Mouse (Mus musculus): ENCODE data around the gene St13. TPM values are rescaled to one million over a fixed set of nuclear protein-coding genes. Genes with fewer than 3 reads are reported as not detected.

St13 gene
- total RNA-seq (2021): 100 to 1,000 TPM; 122 TPM
- long read RNA-seq, experiment 1, transcript St13-205 (12 exons, 3,346 nt): major isoform, 63 of 77 reads
- long read RNA-seq, experiment 1, partial matches to known transcripts: 10 of 77 reads
- long read RNA-seq, experiment 1, other reads (novel, unspliced or antisense): 4 of 77 reads
- long read RNA-seq, experiment 2, transcript St13-205 (12 exons, 3,346 nt): major isoform, 30 of 39 reads
- long read RNA-seq, experiment 2, partial matches to known transcripts: 5 of 39 reads
- long read RNA-seq, experiment 2, other reads (novel, unspliced or antisense): 4 of 39 reads

DNA sequence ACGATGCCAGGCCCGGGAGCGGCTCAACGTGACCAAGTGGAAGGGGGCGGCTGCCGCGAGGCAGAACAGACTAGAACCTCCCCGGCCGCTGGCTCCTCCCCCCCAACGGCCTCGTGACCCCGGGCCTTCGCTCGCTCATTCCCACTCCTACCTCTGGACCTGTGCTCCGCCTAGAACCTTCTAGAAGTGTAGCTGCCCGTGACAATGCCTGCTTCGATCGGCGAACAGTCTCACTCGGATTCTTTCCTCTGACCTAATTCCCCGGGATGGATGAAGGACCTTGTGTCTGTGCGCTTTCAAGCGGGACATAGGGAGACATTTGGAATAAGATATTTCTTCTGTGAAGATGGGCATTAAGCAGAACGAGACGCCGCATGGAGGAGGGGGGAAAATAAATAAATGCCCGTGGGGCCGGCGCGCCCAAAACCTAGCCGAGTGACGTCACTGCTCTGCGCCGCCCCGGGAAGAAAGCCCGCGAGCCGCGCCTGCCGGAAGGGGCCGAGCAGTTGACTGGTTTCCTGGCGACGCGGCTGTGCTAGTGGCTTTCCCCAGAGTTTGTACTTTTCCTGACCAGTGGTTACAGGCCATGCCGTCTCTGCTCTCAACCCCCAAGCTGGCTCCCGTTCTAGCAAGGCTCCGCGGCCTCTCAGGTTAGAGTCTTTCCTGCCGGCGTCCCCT is at the start of gene St13, which contains the start of gene Xpnpep3:
Gene St13, minus strand, starts transcription at position 440 of the 678 bp plus-strand sequence.
Gene Xpnpep3, plus strand, starts transcription at position 501 of the 678 bp plus-strand sequence.
- peak; percentile 97 to 99 for DNase-seq

DNA sequence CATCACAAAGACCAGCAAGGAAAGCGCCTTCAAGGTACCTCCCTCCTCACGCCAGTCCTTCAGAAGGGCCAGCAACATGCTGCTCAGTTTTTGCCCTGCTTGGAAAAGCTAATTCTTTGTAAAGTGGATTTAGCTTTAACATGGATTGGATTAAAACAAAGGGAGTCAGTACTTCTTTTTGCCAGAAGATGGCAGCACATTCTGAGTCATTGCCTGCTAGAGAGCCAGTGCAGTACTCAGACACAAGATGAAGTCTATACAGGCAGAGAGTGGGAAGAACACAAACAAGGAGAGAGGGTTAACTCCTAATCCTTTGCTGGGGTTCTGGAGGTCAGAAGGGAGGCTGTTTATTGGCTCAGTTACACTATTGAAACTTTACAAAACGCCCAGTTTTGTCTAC is 48.6 kb upstream of the St13 start:
- peak; percentile 70 to 89 for DNase-seq

DNA sequence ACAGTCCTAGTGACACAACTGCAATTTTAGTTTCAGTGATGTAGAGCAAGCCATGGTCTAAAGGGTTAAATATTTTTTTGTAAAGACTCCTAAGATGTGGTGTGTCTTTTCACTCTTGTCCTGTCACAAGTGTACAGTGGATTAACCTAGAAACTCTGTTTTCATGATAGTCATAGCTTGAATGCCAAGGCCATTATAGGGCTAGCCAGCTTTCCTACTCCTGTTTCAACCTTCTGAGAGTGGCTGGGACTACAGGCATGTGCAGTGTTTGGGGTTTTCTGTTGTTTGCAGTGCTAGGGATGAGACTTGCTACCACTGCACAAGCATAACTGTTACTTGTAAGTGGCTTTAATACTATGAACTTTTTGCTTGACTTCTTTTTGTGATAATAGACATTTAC is 39.4 kb upstream of the St13 start:
- DNase-seq: no peak

GRCm38 (mm10) chr15:81438345-81438744 is 38.5 kb upstream of the St13 start:
- no peak for DNase-seq

- no peak for DNase-seq
Measured at GRCm38 (mm10) chr15:81431195-81431594, 31.3 kb upstream of the St13 start.

GRCm38 (mm10) chr15:81427947-81428346 is 28.1 kb upstream of the St13 start:
- DNase-seq: no peak

DNA sequence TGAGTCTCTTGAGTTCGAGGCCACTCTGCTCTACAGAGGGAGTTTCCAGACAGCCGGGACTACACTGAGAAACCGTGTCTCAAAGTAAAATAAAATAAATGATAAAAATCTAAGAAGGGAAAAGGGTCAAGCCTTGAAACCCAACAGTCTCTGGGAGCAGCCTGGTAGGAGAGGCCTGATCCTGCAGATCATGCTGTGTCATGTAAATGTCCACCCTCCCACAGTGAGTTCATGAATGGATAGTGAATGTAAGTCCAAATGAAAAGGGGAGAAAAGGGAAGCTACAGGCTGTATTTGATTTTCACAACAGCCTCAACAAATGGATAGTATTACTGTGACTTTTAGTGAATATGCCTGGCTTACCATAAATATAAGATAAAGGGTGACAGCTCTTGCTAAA is 25.4 kb upstream of the St13 start:
- no peak for DNase-seq

GRCm38 (mm10) chr15:81422156-81422681 is 22.3 kb upstream of the St13 start:
- DNase-seq: no peak

GRCm38 (mm10) chr15:81421454-81421853 is 21.6 kb upstream of the St13 start:
- DNase-seq: no peak

GRCm38 (mm10) chr15:81418065-81418464 is 18.2 kb upstream of the St13 start:
- no peak for DNase-seq

DNA sequence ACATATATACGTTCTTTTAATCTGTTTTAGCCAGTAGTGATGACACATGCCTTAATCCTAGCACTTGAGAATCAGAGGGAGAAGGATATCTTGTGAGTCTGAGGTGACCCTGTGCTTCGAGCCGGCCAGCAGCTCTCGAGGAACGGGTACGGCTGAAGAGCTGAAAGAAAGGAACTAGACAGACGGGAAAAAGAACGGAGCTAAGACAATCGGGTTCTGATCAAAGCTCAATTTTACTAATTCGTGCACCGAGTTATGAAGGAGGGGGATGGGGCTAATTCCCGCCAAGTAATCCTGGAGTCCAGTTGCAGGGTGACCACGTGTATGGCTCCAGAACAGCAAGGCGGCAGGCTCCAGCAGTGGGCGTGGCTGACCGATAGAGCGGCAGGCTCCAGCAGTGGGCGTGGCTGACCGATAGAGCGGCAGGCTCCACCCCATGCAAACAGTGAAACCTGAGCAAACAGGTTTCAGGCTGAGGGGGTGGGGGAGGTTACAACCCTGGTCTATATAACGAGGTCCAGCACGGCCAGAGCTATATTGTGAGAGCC is 17.0 kb upstream of the St13 start:
- peak; percentile 37 to 67 for DNase-seq

DNA sequence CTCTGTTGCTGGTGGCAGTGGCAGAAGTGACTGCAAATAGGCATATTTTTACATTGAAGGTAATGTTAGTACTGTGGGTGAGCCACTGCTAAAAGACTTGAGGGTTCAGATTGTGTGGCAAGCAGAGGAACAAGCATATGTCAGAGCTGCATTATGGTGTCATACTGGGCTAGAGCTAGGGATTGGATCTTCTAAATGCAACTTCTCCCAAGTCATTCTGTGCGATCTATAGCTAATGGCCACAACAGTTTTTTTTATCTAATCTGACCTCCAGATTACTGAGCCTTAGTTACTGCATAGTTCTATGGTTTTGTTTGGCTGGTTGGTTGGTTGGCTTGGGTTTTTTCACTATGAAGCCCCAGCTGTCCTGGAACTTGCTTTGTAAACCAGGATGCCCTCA is 8.3 kb upstream of the St13 start, which contains the start of gene Dnajb7:
Gene Dnajb7, minus strand, starts transcription at position 101 of the 400 bp plus-strand sequence.
- DNase-seq: no peak

DNA sequence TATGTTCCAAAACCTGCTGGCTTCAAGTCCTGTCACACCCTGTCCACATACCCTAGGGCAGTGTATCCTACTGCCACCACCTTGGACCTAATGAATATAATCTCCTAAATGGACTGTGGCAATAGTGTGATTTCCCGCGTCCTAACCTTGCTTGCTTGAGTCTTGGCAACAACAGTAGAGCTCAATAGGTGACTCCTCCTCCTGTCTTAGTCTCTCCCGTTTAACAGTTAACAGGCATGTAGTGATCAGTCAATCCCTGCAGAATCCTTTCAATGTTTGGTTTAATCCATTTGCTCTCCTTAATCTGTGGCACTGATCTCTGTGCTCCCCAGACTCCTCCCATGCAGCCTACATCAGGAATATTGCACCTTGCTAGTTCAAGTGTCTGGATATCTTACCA is 5.1 kb upstream of the St13 start:
- no peak for DNase-seq

GRCm38 (mm10) chr15:81399297-81399637 is 610 bp downstream of the St13 start:
- DNase-seq: no peak

DNA sequence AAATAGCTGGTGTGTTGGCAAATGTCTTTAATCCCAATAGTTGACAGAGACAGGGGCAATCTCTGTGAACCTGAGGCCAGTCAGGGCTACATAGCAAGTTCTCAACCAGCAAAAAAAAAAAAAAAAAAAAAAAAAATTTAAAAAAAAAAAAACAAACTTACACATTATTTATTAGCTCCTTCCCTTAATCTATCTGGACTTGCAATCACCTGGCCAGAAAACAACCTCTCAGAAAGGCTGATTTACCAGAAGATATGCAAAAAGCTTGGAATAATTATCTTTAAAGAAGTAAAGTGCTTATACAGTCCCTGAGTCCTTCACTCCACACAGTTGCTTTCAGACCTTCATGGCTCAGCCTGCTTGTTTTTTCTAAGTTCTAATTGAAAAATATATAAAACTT is 1.7 kb downstream of the St13 start:
- DNase-seq: no peak

- no peak for DNase-seq
Measured at GRCm38 (mm10) chr15:81394211-81394915, 5.5 kb downstream of the St13 start.

DNA sequence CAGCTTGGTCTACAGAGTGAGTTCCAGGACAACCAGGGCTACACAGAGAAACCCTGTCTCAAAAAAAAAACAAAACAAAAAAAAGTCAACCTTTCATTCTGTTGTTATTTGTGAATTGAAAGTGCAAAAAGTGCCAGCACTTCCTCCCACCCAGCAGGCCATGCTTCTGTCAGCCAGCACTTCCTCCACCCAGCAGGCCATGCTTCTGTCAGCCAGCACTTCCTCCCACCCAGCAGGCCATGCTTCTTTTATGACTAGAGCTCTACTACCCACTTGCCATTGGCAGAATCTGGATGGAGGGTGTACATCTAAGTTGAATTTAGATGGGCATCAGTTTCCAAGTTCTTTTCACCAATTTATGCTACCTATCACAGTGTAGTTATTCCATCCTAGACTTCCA is 6.9 kb downstream of the St13 start:
- DNase-seq: peak in 1 of 2 experiments; percentile 49

GRCm38 (mm10) chr15:81386327-81386726 is 13.6 kb downstream of the St13 start:
- DNase-seq: no peak

DNA sequence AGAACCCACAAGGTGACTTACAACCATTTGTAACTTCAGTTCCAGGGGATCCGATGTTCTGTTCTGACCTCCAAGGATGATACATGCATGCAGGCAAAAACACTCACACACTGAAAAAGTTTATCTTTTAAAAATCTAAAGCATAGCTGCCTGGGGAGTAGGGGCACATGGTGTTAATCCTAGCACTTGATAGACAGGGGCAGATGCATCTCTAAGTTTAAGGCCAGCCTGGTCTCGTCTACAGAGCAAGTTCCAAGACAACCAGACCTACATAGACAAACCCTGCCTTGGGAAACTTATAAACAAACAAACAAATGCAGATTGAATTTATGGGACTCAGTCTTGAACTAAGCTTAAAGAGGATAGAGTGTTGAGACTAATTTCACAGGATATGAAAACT is 21.0 kb downstream of the St13 start:
- DNase-seq: no peak

DNA sequence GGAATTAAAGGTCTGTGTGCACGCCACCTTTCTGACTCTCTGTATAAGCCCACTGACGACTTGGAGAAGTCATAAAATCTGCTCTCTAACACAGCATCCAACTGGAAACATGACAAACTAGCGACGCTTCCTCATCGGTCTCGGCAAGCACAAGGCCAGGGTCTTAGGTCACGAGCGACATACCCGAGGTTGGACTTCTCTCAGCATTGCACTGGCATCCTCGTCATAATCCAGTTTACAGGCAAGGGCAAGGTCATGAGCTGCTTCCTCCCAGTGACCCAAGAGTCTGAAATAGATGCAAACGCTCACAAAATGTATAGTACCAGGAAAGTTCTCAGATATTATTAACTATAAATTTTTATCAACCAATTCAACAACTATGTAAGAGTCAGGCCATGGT is 25.3 kb downstream of the St13 start:
- no peak for DNase-seq

GRCm38 (mm10) chr15:81370356-81370755 is 29.5 kb downstream of the St13 start:
- no peak for DNase-seq

- DNase-seq: no peak
Measured at GRCm38 (mm10) chr15:81368601-81369000, 31.3 kb downstream of the St13 start.

DNA sequence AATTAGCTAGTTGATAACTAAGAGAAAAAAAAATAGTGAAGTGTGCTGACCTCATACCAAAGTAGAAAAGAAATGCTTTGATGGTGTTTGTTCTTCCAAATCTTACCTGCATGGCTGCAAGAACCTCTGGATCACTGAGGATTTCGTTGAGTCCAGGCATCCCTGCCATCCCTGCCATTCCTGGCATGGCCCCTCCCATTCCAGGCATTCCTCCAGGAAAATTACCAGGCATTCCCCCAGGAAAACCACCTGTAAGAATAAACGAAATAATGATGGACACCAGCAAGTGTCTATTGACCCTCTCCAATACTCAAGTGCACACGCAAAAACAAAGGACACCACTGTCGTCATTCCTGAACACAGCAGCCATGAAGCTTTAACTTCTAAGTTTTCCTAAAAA is 33.6 kb downstream of the St13 start:
- DNase-seq: no peak

All from heart, adult 18-20 months (tissue).